Mouse (Mus musculus): ENCODE results near the gene 4933430I17Rik.
"Not testable (repeated sequence)": the region's sequence is repeated elsewhere in the genome, so short reads cannot be mapped to it uniquely, and the experiment has no call there.

The 4933430I17Rik gene

GRCm38 (mm10) chr4:62543782-62544181 is 18.6 kb downstream of the 4933430I17Rik start:
- DNase-seq (ENCODE audit: low spot score in 2 of 2): no peak

- no peak for DNase-seq (ENCODE audit: low spot score in 2 of 2)
Observed at GRCm38 (mm10) chr4:62544801-62545200, 19.6 kb downstream of the 4933430I17Rik start.

GRCm38 (mm10) chr4:62551966-62552365 is 26.8 kb downstream of the 4933430I17Rik start:
- no peak for DNase-seq (ENCODE audit: low spot score in 2 of 2)

GRCm38 (mm10) chr4:62557436-62557835 is 32.3 kb downstream of the 4933430I17Rik start:
- DNase-seq (ENCODE audit: low spot score in 2 of 2): no peak

- no peak for DNase-seq (ENCODE audit: low spot score in 2 of 2)
Observed at GRCm38 (mm10) chr4:62559797-62560329, 34.7 kb downstream of the 4933430I17Rik start, which contains the start of gene Rgs3. Rgs3 (plus strand) TSS chr4:62559847.

- peak; percentile 45 to 76 for DNase-seq (ENCODE audit: low spot score in 2 of 2)
Observed at GRCm38 (mm10) chr4:62560963-62561629, 35.9 kb downstream of the 4933430I17Rik start.

- DNase-seq (ENCODE audit: low spot score in 2 of 2): no peak
Observed at GRCm38 (mm10) chr4:62561630-62562001, 36.4 kb downstream of the 4933430I17Rik start.

GRCm38 (mm10) chr4:62562006-62562405 is 36.8 kb downstream of the 4933430I17Rik start:
- no peak for DNase-seq (ENCODE audit: low spot score in 2 of 2)

GRCm38 (mm10) chr4:62566530-62566929 is 41.4 kb downstream of the 4933430I17Rik start:
- no peak for DNase-seq (ENCODE audit: low spot score in 2 of 2)

- no peak for DNase-seq (ENCODE audit: low spot score in 2 of 2)
Observed at GRCm38 (mm10) chr4:62567696-62568095, 42.5 kb downstream of the 4933430I17Rik start.

GRCm38 (mm10) chr4:62568359-62568758 is 43.2 kb downstream of the 4933430I17Rik start:
- DNase-seq (ENCODE audit: low spot score in 2 of 2): no peak

- no peak for DNase-seq (ENCODE audit: low spot score in 2 of 2)
Observed at GRCm38 (mm10) chr4:62569603-62570002, 44.4 kb downstream of the 4933430I17Rik start.

GRCm38 (mm10) chr4:62570029-62570428 is 44.9 kb downstream of the 4933430I17Rik start:
- DNase-seq (ENCODE audit: low spot score in 2 of 2): no peak

- peak; percentile 17 to 38 for DNase-seq (ENCODE audit: low spot score in 2 of 2)
Observed at GRCm38 (mm10) chr4:62582365-62583264, 57.4 kb downstream of the 4933430I17Rik start.

GRCm38 (mm10) chr4:62583265-62584092 is 58.3 kb downstream of the 4933430I17Rik start:
- DNase-seq (ENCODE audit: low spot score in 2 of 2): no peak

- DNase-seq (ENCODE audit: low spot score in 2 of 2): no peak
Observed at GRCm38 (mm10) chr4:62587067-62587466, 61.9 kb downstream of the 4933430I17Rik start.

- no peak for DNase-seq (ENCODE audit: low spot score in 2 of 2)
Observed at GRCm38 (mm10) chr4:62590878-62591277, 65.7 kb downstream of the 4933430I17Rik start.

GRCm38 (mm10) chr4:62591326-62591725 is 66.2 kb downstream of the 4933430I17Rik start:
- no peak for DNase-seq (ENCODE audit: low spot score in 2 of 2)

- DNase-seq (ENCODE audit: low spot score in 2 of 2): not testable (repeated sequence)
Observed at GRCm38 (mm10) chr4:62593546-62594240, 68.5 kb downstream of the 4933430I17Rik start.

GRCm38 (mm10) chr4:62594442-62594841 is 69.3 kb downstream of the 4933430I17Rik start:
- no peak for DNase-seq (ENCODE audit: low spot score in 2 of 2)

GRCm38 (mm10) chr4:62596051-62596450 is 70.9 kb downstream of the 4933430I17Rik start:
- no peak for DNase-seq (ENCODE audit: low spot score in 2 of 2)

Data from frontal cortex, postnatal 25 days (tissue).